Mouse (Mus musculus) neural tube, embryonic 12.5 days (tissue): ENCODE measurements around the gene Alpk1. TPM values are rescaled to one million over a fixed set of nuclear protein-coding genes. Genes with fewer than 3 reads are reported as not detected.

Source experiments
- ATAC-seq: fragments of 200-750 bp; cut with Nextera tagmentation; 2 replicates; pipeline ENCODE4 v1.8.0; 2017; ENCODE audit warnings: low read depth, mild to moderate bottlenecking, moderate TSS enrichment, moderate library complexity; ENCODE audit not compliant: low FRiP score
- H3K27ac ChIP-seq: fragments of 300-500 bp; sonication (generic); 2 replicates; pipeline ENCODE4 v1.5.1; 2016
- H3K27me3 ChIP-seq: fragments of 300-500 bp; sonication (generic); replicated peaks from 2 replicates; pipeline ENCODE4 v1.6.1; 2016; ENCODE audit warnings: mild to moderate bottlenecking
- H3K36me3 ChIP-seq: fragments of 300-500 bp; sonication (generic); 2 replicates; pipeline ENCODE4 v1.6.1; 2016; ENCODE audit warnings: mild to moderate bottlenecking
- H3K4me1 ChIP-seq: fragments of 300-500 bp; sonication (generic); 2 replicates; pipeline ENCODE4 v1.6.1; 2016
- H3K4me2 ChIP-seq: fragments of 300-500 bp; sonication (generic); replicated peaks from 2 replicates; pipeline ENCODE4 v1.6.1; 2016; ENCODE audit warnings: mild to moderate bottlenecking
- H3K4me3 ChIP-seq: fragments of 300-500 bp; sonication (generic); 2 replicates; pipeline ENCODE4 v1.5.1; 2016
- H3K9ac ChIP-seq: fragments of 300-500 bp; sonication (generic); 2 replicates; pipeline ENCODE4 v1.6.1; 2016; ENCODE audit warnings: mild to moderate bottlenecking
- H3K9me3 ChIP-seq: fragments of 300-500 bp; sonication (generic); 2 replicates; pipeline ENCODE4 v1.6.1; 2016; ENCODE audit warnings: mild to moderate bottlenecking
- WGBS: fragments of 180-500 bp; shearing (Covaris S2); methylation state at CpG from one replicate; pipeline ENCODE4 v1.1.7; 2016; 5-methylcytosine and 5-hydroxymethylcytosine counted together
- polyA plus RNA-seq: library from polyadenylated mRNA; unstranded; fragments of >200 nt; fragmentation: Nextera tagmentation; extraction: Ambion mirVana; gene quantifications from 2 replicates; pipeline ENCODE4 v1.2.1, GENCODE M21; 2016

Alpk1 gene
- polyA plus RNA-seq: 1.3 and 1.7 TPM in 2 replicates

DNA sequence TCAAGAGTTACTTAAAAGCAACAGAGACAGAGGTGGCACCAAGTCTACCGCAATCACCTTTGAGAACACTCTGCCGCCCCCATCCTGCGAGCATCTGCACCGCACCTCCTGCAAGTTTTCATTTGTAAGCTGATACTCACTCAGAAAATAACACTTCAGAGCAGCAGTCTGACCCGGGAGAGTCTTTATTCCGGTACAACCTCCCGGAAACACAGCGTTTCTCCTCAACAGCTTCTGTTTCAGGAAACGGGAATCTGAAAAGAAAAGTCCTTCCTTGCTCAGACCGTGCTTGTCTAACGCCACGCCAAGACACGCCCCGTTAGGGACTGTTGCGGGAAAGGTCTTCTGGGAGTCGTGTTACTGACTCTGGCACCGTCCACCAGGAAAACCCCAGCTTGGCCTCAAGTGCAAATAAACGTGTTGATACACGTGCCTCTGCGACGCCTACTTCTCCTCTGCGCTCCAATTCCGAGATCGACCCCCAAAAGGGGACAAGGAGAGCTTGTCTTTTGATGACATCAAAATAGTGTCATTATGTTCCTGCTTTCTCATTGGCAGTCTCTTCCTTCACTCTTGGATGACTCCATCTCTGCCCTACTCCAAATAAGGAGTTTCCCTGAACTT lies at the start of gene Alpk1:
Gene Alpk1 (minus strand): TSS at position 507 of the 624 bp plus-strand sequence.
- Histone ChIP-seq H3K4me2 (peak within 1 kb of the TSS; percentile 62), H3K9me3 (no peaks in the 10 kb centered on the region), H3K27ac (no peak within 1 kb of the TSS), H3K9ac (peak within 1 kb of the TSS; percentile 27; the same call in 1 of the 2 replicates), H3K27me3 (no peaks in the 10 kb centered on the region), H3K4me1 (no peaks in the 10 kb centered on the region), H3K4me3 (peak within 1 kb of the TSS; percentile 33), H3K36me3 (no peaks in the 10 kb centered on the region)
- 2% methylated on average over 24 of the region's 24 CpGs for WGBS
- no peak for ATAC-seq

GRCm38 (mm10) chr3:127827123-127827522 lies 46.8 kb upstream of the Alpk1 start:
- 0 out of 2 replicates have a peak, but pooled peaks have one; percentile 50 for ATAC-seq
- H3K36me3 ChIP-seq: peaks cover 4% of the 10 kb centered on the region; the same call in 1 of the 2 replicates

DNA sequence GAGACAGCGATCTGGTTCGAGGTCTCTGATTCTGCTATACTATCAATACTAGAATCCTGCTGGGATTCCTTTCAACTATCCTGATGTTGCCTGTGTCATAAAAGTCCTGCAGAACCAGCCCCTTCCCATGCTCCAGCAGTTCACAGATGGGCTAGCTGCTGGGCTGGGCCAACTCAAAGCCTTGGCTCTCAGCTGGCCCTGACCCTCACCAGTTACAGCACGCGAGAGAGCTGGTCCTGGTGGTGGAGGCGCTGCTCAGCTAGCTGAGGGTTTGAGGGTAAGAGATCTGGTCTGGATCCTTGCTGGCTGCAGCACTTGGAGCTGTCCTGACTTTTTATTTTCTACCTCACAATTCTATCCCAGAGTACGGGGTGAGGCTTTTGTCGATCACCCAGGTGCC lies 46.2 kb upstream of the Alpk1 start:
- Histone ChIP-seq H3K9ac (no peak overlapping the region), H3K27ac (no peak overlapping the region), H3K4me1 (peaks cover 12% of the 10 kb centered on the region), H3K27me3 (no peaks in the 10 kb centered on the region), H3K4me2 (no peak overlapping the region), H3K4me3 (no peak overlapping the region), H3K9me3 (no peaks in the 10 kb centered on the region), H3K36me3 (peaks cover 9% of the 10 kb centered on the region)
- WGBS: 54% methylated on average over 7 of the region's 7 CpGs
- no peak for ATAC-seq

More at GRCm38 (mm10) chr3:127827123-127827522, 46.8 kb upstream of the Alpk1 start:
- Histone ChIP-seq H3K9me3 (no peaks in the 10 kb centered on the region), H3K4me3 (no peak overlapping the region), H3K27me3 (no peaks in the 10 kb centered on the region), H3K9ac (no peak overlapping the region), H3K27ac (no peak overlapping the region), H3K4me1 (peaks cover 12% of the 10 kb centered on the region), H3K4me2 (no peak overlapping the region; the same call in 1 of the 2 replicates)
- WGBS: 54% methylated on average over 7 of the region's 7 CpGs

DNA sequence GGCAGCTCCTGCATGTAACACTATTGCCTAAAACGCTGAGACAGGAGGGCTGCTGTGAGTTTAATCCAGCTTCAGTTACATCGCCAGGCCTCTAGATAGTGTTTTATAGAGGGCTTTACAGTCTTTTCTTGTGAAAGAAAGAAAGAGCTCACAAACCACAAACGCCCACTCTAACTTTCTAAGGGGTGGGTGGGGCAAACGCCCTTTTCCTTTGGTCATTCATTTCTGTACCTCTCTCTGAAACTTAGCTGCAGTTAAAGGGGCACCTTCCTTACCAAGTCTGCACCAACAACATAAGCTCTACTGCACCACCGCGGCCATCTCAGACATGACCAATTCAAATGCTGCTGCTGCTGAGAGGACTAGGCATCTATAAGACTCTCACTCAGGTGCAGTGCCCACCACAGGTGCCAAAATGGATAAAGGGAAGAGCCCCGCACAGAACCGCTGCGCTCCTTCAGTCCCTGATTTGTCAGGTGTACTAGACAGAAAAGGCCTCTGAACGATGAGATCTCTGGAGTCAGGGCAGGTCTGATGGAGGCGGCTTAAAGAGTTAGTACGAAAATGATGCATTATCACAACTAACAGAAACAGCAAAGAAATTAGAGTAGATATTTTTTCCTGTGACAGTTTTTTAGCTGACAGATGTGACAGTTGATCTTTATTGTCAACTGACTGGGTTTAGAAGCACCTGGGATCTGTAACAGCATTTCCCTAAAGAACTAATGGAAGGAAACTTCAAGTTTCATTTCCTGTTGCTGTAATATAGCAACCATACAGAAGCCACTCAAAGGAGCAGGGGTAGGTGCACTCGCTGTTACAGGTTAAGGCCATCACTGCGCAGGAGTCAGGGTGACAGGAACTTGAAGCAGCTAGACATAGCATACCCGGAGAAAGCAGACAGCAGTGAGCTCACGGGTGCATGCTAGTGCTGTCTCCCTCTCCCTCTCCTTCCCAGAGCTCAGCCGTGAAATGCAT lies 43.8 kb upstream of the Alpk1 start:
- no peak for ATAC-seq
- 66% methylated on average over 17 of the region's 17 CpGs for WGBS

DNA sequence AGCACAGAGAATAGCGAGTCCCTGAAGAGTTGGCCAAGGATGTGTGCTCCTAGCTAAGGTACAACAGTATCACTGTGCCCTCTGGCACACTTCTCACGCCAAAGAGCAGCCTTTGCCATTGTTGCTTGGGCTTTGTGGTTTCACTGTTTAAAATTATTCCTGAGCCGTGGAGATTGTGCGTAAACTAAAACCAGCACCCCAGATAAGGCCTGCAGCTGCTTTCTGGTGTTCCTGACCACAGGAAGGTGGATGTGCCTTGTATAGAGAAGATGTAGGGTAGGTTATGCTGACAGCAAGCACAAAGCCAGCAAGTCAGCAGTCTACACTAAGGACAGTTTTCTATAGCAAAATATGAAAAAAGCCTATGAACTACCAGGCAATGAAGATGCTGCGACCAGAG lies 40.9 kb upstream of the Alpk1 start:
- no peak overlapping the region for H3K4me2 ChIP-seq
- no peaks in the 10 kb centered on the region for H3K27me3 ChIP-seq
- H3K27ac ChIP-seq: no peak overlapping the region
- whole genome bisulfite sequencing: 90% methylated on average over 5 of the region's 5 CpGs
- no peak overlapping the region for H3K9ac ChIP-seq
- no peaks in the 10 kb centered on the region for H3K9me3 ChIP-seq
- H3K4me3 ChIP-seq: no peak overlapping the region
- no peak for ATAC-seq
- 0 out of 2 replicates have a peak, but pooled peaks cover under 1% of the 10 kb centered on the region for H3K4me1 ChIP-seq
- H3K36me3 ChIP-seq: peaks cover 27% of the 10 kb centered on the region

More for the DNA sequence above, 43.8 kb upstream of the Alpk1 start:
- H3K36me3 ChIP-seq: peaks cover 19% of the 10 kb centered on the region
- H3K4me3 ChIP-seq: no peak overlapping the region
- no peaks in the 10 kb centered on the region for H3K9me3 ChIP-seq
- H3K4me2 ChIP-seq: no peak overlapping the region
- no peak overlapping the region for H3K27ac ChIP-seq
- no peaks in the 10 kb centered on the region for H3K27me3 ChIP-seq
- peaks cover 12% of the 10 kb centered on the region for H3K4me1 ChIP-seq
- H3K9ac ChIP-seq: no peak overlapping the region

DNA sequence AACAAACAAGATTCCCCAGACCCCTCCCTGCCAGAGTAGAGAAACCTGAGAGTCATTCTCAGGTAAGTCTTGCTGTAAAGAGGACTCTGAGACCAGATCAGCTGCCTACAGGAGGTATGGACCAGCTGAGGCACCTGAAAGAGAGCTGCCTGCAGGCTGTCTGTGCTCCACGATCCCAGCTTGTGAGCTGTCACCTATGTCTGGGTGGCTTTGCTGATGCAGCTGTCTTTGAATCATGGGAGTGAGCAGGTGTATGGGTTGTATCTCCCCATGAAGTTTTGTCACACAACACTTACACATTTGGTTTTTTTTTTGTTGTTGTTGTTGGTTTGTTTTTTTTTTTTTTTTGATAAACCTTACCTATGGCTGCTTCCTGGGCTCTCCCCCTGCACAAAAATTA lies 40.1 kb upstream of the Alpk1 start:
- Histone ChIP-seq H3K27me3 (no peaks in the 10 kb centered on the region), H3K27ac (no peak overlapping the region), H3K4me3 (no peak overlapping the region), H3K9ac (no peak overlapping the region), H3K9me3 (no peaks in the 10 kb centered on the region), H3K36me3 (peaks cover 27% of the 10 kb centered on the region), H3K4me1 (no peaks in the 10 kb centered on the region), H3K4me2 (no peak overlapping the region)
- 95% methylated on average over 1 of the region's 1 CpGs for WGBS
- no peak for ATAC-seq

GRCm38 (mm10) chr3:127818694-127819663 lies 38.7 kb upstream of the Alpk1 start:
- H3K4me1 ChIP-seq: no peaks in the 10 kb centered on the region
- no peak overlapping the region for H3K4me3 ChIP-seq
- H3K36me3 ChIP-seq: peaks cover 27% of the 10 kb centered on the region
- 66% methylated on average over 11 of the region's 11 CpGs for WGBS
- no peak for ATAC-seq
- H3K27me3 ChIP-seq: no peaks in the 10 kb centered on the region
- H3K9ac ChIP-seq: no peak overlapping the region
- no peaks in the 10 kb centered on the region for H3K9me3 ChIP-seq
- no peak overlapping the region for H3K4me2 ChIP-seq
- no peak overlapping the region for H3K27ac ChIP-seq

DNA sequence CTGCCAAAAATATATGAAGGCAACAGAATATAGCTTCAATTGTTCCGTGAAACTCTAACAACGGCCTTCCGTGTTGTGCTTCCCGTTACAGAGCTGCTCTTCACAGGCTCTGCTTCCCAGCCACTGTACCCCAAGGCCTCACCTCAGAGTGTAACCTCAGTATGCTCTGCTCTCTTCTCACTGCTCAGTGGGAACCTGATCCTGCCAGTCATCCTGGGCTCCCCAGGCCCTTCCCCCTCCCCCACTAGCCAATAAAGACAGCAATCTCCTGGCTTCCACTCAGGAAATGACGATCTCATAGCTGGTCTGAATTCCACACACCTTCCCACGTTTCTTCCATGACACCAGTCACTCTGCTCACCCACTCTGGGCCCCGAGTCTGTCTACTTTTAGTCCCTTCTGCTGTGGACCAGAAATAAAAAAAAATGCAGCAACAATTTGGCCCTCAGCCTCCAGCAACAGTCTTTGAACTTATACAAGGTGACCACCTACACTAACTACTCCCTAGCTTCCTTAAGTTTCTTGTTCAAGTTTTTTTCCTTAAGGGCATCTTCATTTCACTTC lies 36.9 kb upstream of the Alpk1 start:
- H3K4me2 ChIP-seq: no peak overlapping the region
- H3K9ac ChIP-seq: no peak overlapping the region
- H3K9me3 ChIP-seq: no peaks in the 10 kb centered on the region
- no peak overlapping the region for H3K4me3 ChIP-seq
- 72% methylated on average over 7 of the region's 7 CpGs for WGBS
- no peaks in the 10 kb centered on the region for H3K27me3 ChIP-seq
- no peaks in the 10 kb centered on the region for H3K4me1 ChIP-seq
- no peak for ATAC-seq
- H3K27ac ChIP-seq: no peak overlapping the region
- H3K36me3 ChIP-seq: peaks cover 36% of the 10 kb centered on the region

- no peak overlapping the region for H3K27ac ChIP-seq
- no peaks in the 10 kb centered on the region for H3K4me1 ChIP-seq
- H3K9ac ChIP-seq: no peak overlapping the region
- no peaks in the 10 kb centered on the region for H3K27me3 ChIP-seq
- H3K9me3 ChIP-seq: no peaks in the 10 kb centered on the region
- no peak for ATAC-seq
- H3K4me2 ChIP-seq: no peak overlapping the region
- no peak overlapping the region for H3K4me3 ChIP-seq
- H3K36me3 ChIP-seq: peaks cover 55% of the 10 kb centered on the region
- WGBS: 90% methylated on average over 7 of the region's 7 CpGs
These were observed 28.8 kb upstream of the Alpk1 start for GRCm38 (mm10) chr3:127809103-127809502.

- Histone ChIP-seq H3K27me3 (no peaks in the 10 kb centered on the region), H3K27ac (no peak overlapping the region), H3K9ac (no peak overlapping the region), H3K9me3 (no peaks in the 10 kb centered on the region), H3K4me1 (no peaks in the 10 kb centered on the region), H3K4me3 (no peak overlapping the region), H3K36me3 (peaks cover 49% of the 10 kb centered on the region), H3K4me2 (no peak overlapping the region)
- 36% methylated on average over 5 of the region's 5 CpGs for WGBS
- ATAC-seq: peak; percentile 44; the same call in 1 of the 2 replicates
These were observed 27.5 kb upstream of the Alpk1 start for GRCm38 (mm10) chr3:127807846-127808245.

GRCm38 (mm10) chr3:127805991-127806390 lies 25.7 kb upstream of the Alpk1 start:
- Histone ChIP-seq H3K27me3 (no peaks in the 10 kb centered on the region), H3K36me3 (peaks cover 39% of the 10 kb centered on the region), H3K4me2 (no peak overlapping the region), H3K9ac (no peak overlapping the region), H3K4me3 (no peak overlapping the region), H3K9me3 (no peaks in the 10 kb centered on the region), H3K4me1 (no peaks in the 10 kb centered on the region), H3K27ac (no peak overlapping the region)
- WGBS: 94% methylated on average over 6 of the region's 6 CpGs
- ATAC-seq: peak; percentile 27; the same call in 1 of the 2 replicates
